8 mouse cellular contexts compared by ENCODE assay signal in genomic region chr11:75650958-75651425, GRCm38 (mm10). TPM values are rescaled to one million over a fixed set of nuclear protein-coding genes. Genes with fewer than 3 reads are reported as not detected.
DNase-seq lines count a peak whose midpoint lies in the region; ATAC-seq and TF ChIP-seq lines count a peak whose summit lies in the region.

No protein-coding gene starts in this region.

- no peak for TF ChIP-seq CTCF in spleen, adult 2 months (IDR thresholded peaks at IDR 0.05; ENCODE audit: extremely low read depth, insufficient read depth, insufficient read length, insufficient replicate concordance)

- peak overlapping the region; percentile 99 for H3K27ac ChIP-seq in spleen, adult 2 months (ENCODE audit: insufficient read depth, low read length)
- H3K27ac ChIP-seq in lung, embryonic 15.5 days = peak overlapping the region; percentile 98
- peak overlapping the region; percentile 97 for H3K27ac ChIP-seq in stomach, embryonic 16.5 days (ENCODE audit: low read length)

- WGBS in spleen, adult 2 months = 17% methylated on average over 13 of the region's 13 CpGs
- 40% methylated on average over 13 of the region's 13 CpGs for WGBS in lung, embryonic 15.5 days
- 44% methylated on average over 13 of the region's 13 CpGs for WGBS in stomach, embryonic 16.5 days

- H3K4me1 ChIP-seq in spleen, adult 2 months (ENCODE audit: control insufficient read depth, insufficient read depth, insufficient read length) = peaks cover 27% of the 10 kb centered on the region
- peaks cover 55% of the 10 kb centered on the region for H3K4me1 ChIP-seq in lung, embryonic 15.5 days
- peaks cover 42% of the 10 kb centered on the region for H3K4me1 ChIP-seq in stomach, embryonic 16.5 days (ENCODE audit: control insufficient read depth, insufficient read depth, low read length)

- H3K4me2 ChIP-seq in lung, embryonic 15.5 days = peak overlapping the region; percentile 90
- peak overlapping the region; percentile 84 for H3K4me2 ChIP-seq in stomach, embryonic 16.5 days (ENCODE audit: low read depth, low read length)

- intact Hi-C loops in gastrocnemius, postnatal 14 days (cut with DNase I; ENCODE audit: low total_unique reads) = no loop called here

- no peak for TF ChIP-seq POLR2A in spleen, adult 2 months (IDR thresholded peaks at IDR 0.05; ENCODE audit: low read depth, low read length)

- ATAC-seq in granulocyte monocyte progenitor cell, adult 5-6 weeks (replicated peaks; ENCODE audit: poor library complexity, severe bottlenecking) = peak; percentile 14
- no peak for ATAC-seq in lung, embryonic 15.5 days (ENCODE audit: borderline replicate concordance, extremely low read depth, low FRiP score, low TSS enrichment)
- ATAC-seq in stomach, embryonic 16.5 days (ENCODE audit: insufficient read depth, low FRiP score) = no peak
- no peak for ATAC-seq in CD4-positive, CD25-positive, alpha-beta regulatory T cell, adult 4 months
- no peak for ATAC-seq in activated CD4-positive, CD25-positive, alpha-beta regulatory T cell, adult 4 months

- peak overlapping the region; percentile 81 for H3K9ac ChIP-seq in lung, embryonic 15.5 days
- peak overlapping the region; percentile 92 for H3K9ac ChIP-seq in stomach, embryonic 16.5 days (ENCODE audit: low read length)

- no peaks in the 10 kb centered on the region for H3K27me3 ChIP-seq in spleen, adult 2 months (ENCODE audit: control insufficient read depth, insufficient read depth, low read length)
- no peaks in the 10 kb centered on the region for H3K27me3 ChIP-seq in lung, embryonic 15.5 days
- H3K27me3 ChIP-seq in stomach, embryonic 16.5 days (ENCODE audit: control insufficient read depth, insufficient read depth, low read length) = no peaks in the 10 kb centered on the region

- H3K9me3 ChIP-seq in lung, embryonic 15.5 days = no peaks in the 10 kb centered on the region
- H3K9me3 ChIP-seq in stomach, embryonic 16.5 days (replicated peaks; ENCODE audit: control insufficient read depth, low read length) = no peaks in the 10 kb centered on the region

- DNase-seq in spleen, adult 2 months (ENCODE audit: low read depth in 1 of 2, low spot score in 2 of 2) = peak in 1 of 2 experiments; percentile 17
- no peak for DNase-seq in spleen, adult 12 weeks (ENCODE audit: low spot score)
- DNase-seq in gastrocnemius, postnatal 14 days = no peak

- peak overlapping the region; percentile 95 for H3K4me3 ChIP-seq in spleen, adult 2 months (ENCODE audit: extremely low read depth, insufficient read depth, insufficient read length)
- H3K4me3 ChIP-seq in lung, embryonic 15.5 days = peak overlapping the region; percentile 77
- H3K4me3 ChIP-seq in stomach, embryonic 16.5 days (replicated peaks; ENCODE audit: low read length) = peak overlapping the region; percentile 80

- H3K36me3 ChIP-seq in spleen, adult 2 months (ENCODE audit: control insufficient read depth, insufficient read depth, low read length) = peaks cover 5% of the 10 kb centered on the region; the same call in 1 of the 2 replicates
- H3K36me3 ChIP-seq in lung, embryonic 15.5 days = no peaks in the 10 kb centered on the region
- no peaks in the 10 kb centered on the region for H3K36me3 ChIP-seq in stomach, embryonic 16.5 days (ENCODE audit: control insufficient read depth, insufficient read depth, low read length)

RNA-seq across cellular contexts. Expression of gene Myo1c, which starts 0.7 kb away (rescaled TPM):
- 130 and 157 TPM in 2 replicates for polyA plus RNA-seq in spleen, adult 2 months (2012; rRNA removed)
- total RNA-seq in granulocyte monocyte progenitor cell, adult 5-6 weeks (2014; fragmentation: Nextera tagmentation) = 21.2 and 22.1 TPM in 2 replicates
- total RNA-seq in granulocyte monocyte progenitor cell, adult 5-6 weeks (2017) = 9.7 and 14.8 TPM in 2 replicates
- polyA plus RNA-seq in lung, embryonic 15.5 days (2015; fragmentation: Nextera tagmentation; extraction: Ambion mirVana) = 71.2 and 78.8 TPM in 2 replicates
- 70.5 and 74.3 TPM in 2 replicates for polyA plus RNA-seq in stomach, embryonic 16.5 days (2015; fragmentation: Nextera tagmentation; extraction: Ambion mirVana)
- polyA plus RNA-seq in CD4-positive, CD25-positive, alpha-beta regulatory T cell, adult 4 months (2017; shearing (Covaris generic)) = 10 to 100 TPM; 16.2 to 30.4 TPM
- 10 to 100 TPM; 50.5 to 51.8 TPM for total RNA-seq in gastrocnemius, postnatal 14 days (2021)
- 10 to 100 TPM; 15.7 to 25.1 TPM for polyA plus RNA-seq in activated CD4-positive, CD25-positive, alpha-beta regulatory T cell, adult 4 months (2017; shearing (Covaris generic))

RNA-seq across cellular contexts. Expression of gene Inpp5k, which starts 20.2 kb away (rescaled TPM):
- 56.9 and 65.0 TPM in 2 replicates for polyA plus RNA-seq in spleen, adult 2 months (2012; rRNA removed)
- 37.3 and 40.0 TPM in 2 replicates for total RNA-seq in granulocyte monocyte progenitor cell, adult 5-6 weeks (2014; fragmentation: Nextera tagmentation)
- total RNA-seq in granulocyte monocyte progenitor cell, adult 5-6 weeks (2017) = 26.0 and 35.6 TPM in 2 replicates
- polyA plus RNA-seq in lung, embryonic 15.5 days (2015; fragmentation: Nextera tagmentation; extraction: Ambion mirVana) = 26.0 TPM in 2 replicates
- polyA plus RNA-seq in stomach, embryonic 16.5 days (2015; fragmentation: Nextera tagmentation; extraction: Ambion mirVana) = 20.6 and 24.2 TPM in 2 replicates
- 100 to 1,000 TPM; 123 to 160 TPM for polyA plus RNA-seq in CD4-positive, CD25-positive, alpha-beta regulatory T cell, adult 4 months (2017; shearing (Covaris generic))
- 10 to 100 TPM; 17.0 to 23.0 TPM for total RNA-seq in gastrocnemius, postnatal 14 days (2021)
- polyA plus RNA-seq in activated CD4-positive, CD25-positive, alpha-beta regulatory T cell, adult 4 months (2017; shearing (Covaris generic)) = 100 to 1,000 TPM; 109 to 120 TPM

RNA-seq across cellular contexts. Expression of gene Crk, which starts 28.1 kb away (rescaled TPM):
- 43.1 and 54.4 TPM in 2 replicates for polyA plus RNA-seq in spleen, adult 2 months (2012; rRNA removed)
- total RNA-seq in granulocyte monocyte progenitor cell, adult 5-6 weeks (2014; fragmentation: Nextera tagmentation) = 23.8 and 31.7 TPM in 2 replicates
- total RNA-seq in granulocyte monocyte progenitor cell, adult 5-6 weeks (2017) = 33.2 and 38.1 TPM in 2 replicates
- polyA plus RNA-seq in lung, embryonic 15.5 days (2015; fragmentation: Nextera tagmentation; extraction: Ambion mirVana) = 113 and 118 TPM in 2 replicates
- 106 and 107 TPM in 2 replicates for polyA plus RNA-seq in stomach, embryonic 16.5 days (2015; fragmentation: Nextera tagmentation; extraction: Ambion mirVana)
- polyA plus RNA-seq in CD4-positive, CD25-positive, alpha-beta regulatory T cell, adult 4 months (2017; shearing (Covaris generic)) = 10 to 100 TPM; 10.4 to 15.3 TPM
- 10 to 100 TPM; 44.6 to 45.4 TPM for total RNA-seq in gastrocnemius, postnatal 14 days (2021)
- 10 to 100 TPM; 12.0 to 13.8 TPM for polyA plus RNA-seq in activated CD4-positive, CD25-positive, alpha-beta regulatory T cell, adult 4 months (2017; shearing (Covaris generic))
